Mouse (Mus musculus) liver, embryonic 14.5 days (tissue): Measurements from ENCODE around the gene Acr. TPM values are rescaled to one million over a fixed set of nuclear protein-coding genes. Genes with fewer than 3 reads are reported as not detected.

ENCODE experiments used
- ATAC-seq: fragments of 200-750 bp; cut with Nextera tagmentation; 2 replicates; pipeline ENCODE4 v1.8.0; 2017; ENCODE audit warnings: moderate number of reproducible peaks, mild to moderate bottlenecking, moderate library complexity; ENCODE audit not compliant: insufficient read depth
- DNase-seq, 3 experiments: peaks; one replicate each; pipeline ENCODE4 v3.0.0-alpha.2; 2012 to 2013; ENCODE audit warnings: low read depth in 3 of 3, low spot score in 3 of 3
- H3K27ac ChIP-seq: fragments of 300-500 bp; sonication (generic); 2 replicates; pipeline ENCODE4 v1.5.1; 2014; ENCODE audit warnings: moderate library complexity, mild to moderate bottlenecking, control low read depth, inconsistent platforms
- H3K27me3 ChIP-seq: fragments of 300-500 bp; sonication (generic); 2 replicates; pipeline ENCODE4 v1.6.1; 2014; ENCODE audit warnings: mild to moderate bottlenecking, low read length, moderate library complexity; ENCODE audit not compliant: control insufficient read depth, insufficient read depth
- H3K36me3 ChIP-seq: fragments of 300-500 bp; sonication (generic); replicated peaks from 2 replicates; pipeline ENCODE4 v1.6.1; 2014; ENCODE audit warnings: low read depth; ENCODE audit not compliant: control insufficient read depth, insufficient read depth
- H3K4me1 ChIP-seq, 2 experiments: fragments of 200-500 bp in 1 of 2; fragments of 300-500 bp in 1 of 2; sonication (generic) in 1 of 2; replicated peaks; 2 replicates each; pipeline ENCODE4 v1.6.1; 2012 to 2014; ENCODE audit warnings: antibody characterized with exemption in 1 of 2, inconsistent platforms in 1 of 2, low read length in 1 of 2; ENCODE audit not compliant: control insufficient read depth in 2 of 2, insufficient read depth in 2 of 2
- H3K4me2 ChIP-seq: fragments of 300-500 bp; sonication (generic); 2 replicates; pipeline ENCODE4 v1.6.1; 2014; ENCODE audit warnings: low read depth, mild to moderate bottlenecking, control low read depth, moderate library complexity
- H3K4me3 ChIP-seq, 2 experiments: fragments of 200-500 bp in 1 of 2; fragments of 300-500 bp in 1 of 2; sonication (generic) in 1 of 2; 2 replicates each; pipeline ENCODE4 v1.5.1; 2012 to 2014; ENCODE audit warnings: low read depth in 2 of 2, low read length in 2 of 2, mild to moderate bottlenecking in 2 of 2, control low read depth in 1 of 2, inconsistent platforms in 1 of 2, moderate library complexity in 1 of 2; ENCODE audit not compliant: insufficient read depth in 1 of 2
- H3K9ac ChIP-seq: fragments of 300-500 bp; sonication (generic); replicated peaks from 2 replicates; pipeline ENCODE4 v1.6.1; 2014; ENCODE audit warnings: mild to moderate bottlenecking, control low read depth, moderate library complexity
- H3K9me3 ChIP-seq: fragments of 300-500 bp; sonication (generic); 2 replicates; pipeline ENCODE4 v1.6.1; 2016; ENCODE audit warnings: low read length, mixed read lengths; ENCODE audit not compliant: control insufficient read depth
- CTCF ChIP-seq: IDR thresholded peaks from 2 replicates; pipeline ENCODE4 v1.5.1; 2016; ENCODE audit warnings: antibody characterized with exemption, low read depth, control low read depth
- EP300 ChIP-seq: IDR thresholded peaks from 2 replicates; pipeline ENCODE4 v1.6.1; 2016; ENCODE audit warnings: antibody characterized with exemption, low read depth
- WGBS: fragments of 180-500 bp; shearing (Covaris S2); extraction: QIAGEN DNeasy Blood & Tissue Kit; methylation state at CpG from one replicate; pipeline ENCODE4 v1.1.7; 2014; ENCODE audit not compliant: insufficient replicate concordance; 5-methylcytosine and 5-hydroxymethylcytosine counted together
- polyA plus RNA-seq, 2 experiments: library from polyadenylated mRNA; depleted of rRNA in 1 of 2; stranded (reverse) in 1 of 2; unstranded in 1 of 2; fragments of >200 nt; fragmentation: Nextera tagmentation in 1 of 2; extraction: Ambion mirVana in 1 of 2; gene quantifications; 2 replicates each; pipeline versions ENCODE4 v1.2.1 to v1.2.3; 2012 to 2014

Gene Acr
- polyA plus RNA-seq, 2 experiments: 0.04 TPM; not detected in 1

DNA sequence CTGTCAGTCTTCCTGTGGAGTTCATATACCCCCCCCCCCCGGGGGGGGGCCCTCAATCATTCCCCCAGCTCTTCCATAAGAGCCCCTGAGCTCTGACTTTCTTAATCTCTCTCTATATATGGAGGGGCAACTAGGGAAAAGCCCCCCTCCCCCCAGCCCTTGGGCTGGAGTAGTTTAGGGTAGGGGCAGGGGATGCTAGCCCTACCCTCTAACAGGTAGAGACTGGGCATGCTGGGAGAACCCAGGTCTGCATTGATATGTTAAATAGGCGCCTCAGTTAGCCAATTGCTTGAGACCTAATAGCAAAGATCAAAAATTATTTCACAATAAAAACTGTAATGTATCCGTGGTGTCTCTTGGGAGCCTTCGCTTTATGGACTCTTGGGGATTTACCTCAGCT, 24.4 kb downstream of the Acr start:
- WGBS: 34% methylated on average over 4 of the region's 4 CpGs
- DNase-seq (no peak), ATAC-seq (no peak)
- H3K36me3 ChIP-seq: no peaks in the 10 kb centered on the region
- H3K9me3 ChIP-seq: no peaks in the 10 kb centered on the region
- no peak for TF ChIP-seq CTCF
- no peak for TF ChIP-seq EP300
- no peak overlapping the region for H3K4me2 ChIP-seq
- H3K9ac ChIP-seq: no peak overlapping the region
- H3K27me3 ChIP-seq: no peaks in the 10 kb centered on the region
- no peak overlapping the region for H3K4me3 ChIP-seq
- 0 out of 4 replicates have a peak, but pooled peaks cover 0 to 3% of the 10 kb centered on the region in 2 experiments for H3K4me1 ChIP-seq
- H3K27ac ChIP-seq: no peak overlapping the region

DNA sequence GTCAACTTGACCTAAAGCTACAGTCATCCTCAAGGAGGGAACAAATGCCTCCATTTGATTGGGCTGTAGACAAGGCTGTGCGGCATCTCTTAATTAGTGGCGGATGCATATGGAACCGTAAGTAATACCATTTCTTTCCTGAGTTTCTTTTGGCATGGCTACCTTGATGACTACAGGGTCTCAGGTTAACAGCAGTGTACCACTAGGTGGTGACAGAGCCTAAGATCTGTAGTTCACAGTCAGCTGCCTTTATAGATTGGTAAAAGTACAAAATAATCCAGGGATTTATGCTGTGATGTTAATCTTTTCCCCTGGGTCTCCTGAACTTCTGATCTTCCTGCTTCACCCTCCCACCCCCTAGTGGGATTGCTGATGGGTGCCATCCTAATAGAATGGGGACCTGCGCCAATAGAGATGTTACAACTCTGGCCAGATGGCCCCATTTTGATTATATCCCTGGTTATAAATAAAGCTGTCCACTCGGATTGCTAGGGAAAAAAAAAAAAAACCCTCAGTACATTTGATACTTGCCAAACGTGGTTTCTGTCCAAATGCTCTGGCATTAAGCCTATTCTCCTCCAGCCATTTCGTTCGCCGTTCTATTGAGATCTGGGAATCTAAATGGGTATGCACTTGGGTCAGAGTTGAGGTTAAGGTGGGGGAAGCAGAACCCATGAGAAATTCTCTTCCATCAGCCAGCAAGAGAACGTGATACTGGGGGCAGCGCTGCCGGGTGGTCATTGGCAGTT, 37.9 kb downstream of the Acr start:
- H3K4me1 ChIP-seq: no peaks in the 10 kb centered on the region
- no peak overlapping the region for H3K4me3 ChIP-seq
- no peaks in the 10 kb centered on the region for H3K36me3 ChIP-seq
- H3K27ac ChIP-seq: no peak overlapping the region
- no peaks in the 10 kb centered on the region for H3K27me3 ChIP-seq
- ATAC-seq (no peak), DNase-seq (no peak)
- no peaks in the 10 kb centered on the region for H3K9me3 ChIP-seq
- WGBS: 60% methylated on average over 12 of the region's 12 CpGs
- H3K9ac ChIP-seq: no peak overlapping the region
- no peak overlapping the region for H3K4me2 ChIP-seq
- TF ChIP-seq EP300 (no peak), CTCF (peak; percentile 7; the same call in 1 of the 2 replicates)

DNA sequence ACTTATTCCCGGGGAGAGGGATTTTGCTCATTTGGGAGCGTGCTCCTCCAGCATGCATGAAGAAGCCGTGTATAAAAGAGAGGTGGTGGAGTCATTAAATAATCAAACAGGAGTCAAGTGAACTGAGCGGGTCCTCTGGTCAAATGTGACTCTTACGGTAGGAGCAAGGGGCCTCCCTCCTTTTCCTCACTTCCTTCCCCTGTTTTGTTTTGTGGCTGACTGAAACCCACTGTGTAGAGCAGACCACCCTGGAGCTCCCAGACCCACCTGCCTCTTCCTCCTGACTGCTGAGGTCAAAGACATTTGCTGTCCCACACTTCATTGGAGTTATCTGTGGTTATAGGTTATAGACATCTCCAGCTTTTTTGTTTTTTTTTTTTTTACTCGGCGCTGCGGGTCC, 39.4 kb downstream of the Acr start:
- Histone ChIP-seq H3K4me2 (peak overlapping the region; percentile 1; the same call in 1 of the 2 replicates), H3K9me3 (no peaks in the 10 kb centered on the region), H3K27me3 (no peaks in the 10 kb centered on the region), H3K36me3 (no peaks in the 10 kb centered on the region), H3K4me1 (no peaks in the 10 kb centered on the region), H3K9ac (no peak overlapping the region), H3K27ac (no peak overlapping the region), H3K4me3 (no peak overlapping the region)
- 36% methylated on average over 8 of the region's 8 CpGs for whole genome bisulfite sequencing
- TF ChIP-seq CTCF: no peak
- TF ChIP-seq EP300: no peak
- DNase-seq (no peak), ATAC-seq (no peak)

DNA sequence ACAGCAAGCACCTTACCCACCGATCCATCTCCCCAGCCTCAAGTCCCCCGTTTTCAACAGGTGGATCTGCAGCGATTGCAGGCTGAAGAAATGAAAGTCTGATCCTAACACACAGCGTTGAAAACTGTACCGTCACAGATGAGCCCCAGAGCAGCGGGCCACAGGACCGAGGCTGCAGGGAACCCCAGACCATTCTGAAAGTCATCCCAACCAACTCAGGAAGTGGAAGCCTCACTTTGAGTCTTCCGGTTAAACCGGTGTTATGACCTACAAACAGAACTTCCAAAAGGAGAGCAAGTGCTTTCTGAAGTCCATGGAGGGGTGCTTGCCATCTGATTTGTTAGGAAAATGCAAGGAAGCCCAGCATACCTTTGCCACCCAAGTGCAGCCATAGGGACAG, 39.8 kb downstream of the Acr start:
- Histone ChIP-seq H3K27ac (no peak overlapping the region), H3K4me1 (no peaks in the 10 kb centered on the region), H3K36me3 (no peaks in the 10 kb centered on the region), H3K9me3 (no peaks in the 10 kb centered on the region), H3K27me3 (no peaks in the 10 kb centered on the region), H3K9ac (no peak overlapping the region), H3K4me2 (peak overlapping the region; percentile 1; the same call in 1 of the 2 replicates), H3K4me3 (no peak overlapping the region)
- ATAC-seq (no peak), DNase-seq (no peak)
- no peak for TF ChIP-seq CTCF
- TF ChIP-seq EP300: no peak
- 21% methylated on average over 9 of the region's 9 CpGs for WGBS

DNA sequence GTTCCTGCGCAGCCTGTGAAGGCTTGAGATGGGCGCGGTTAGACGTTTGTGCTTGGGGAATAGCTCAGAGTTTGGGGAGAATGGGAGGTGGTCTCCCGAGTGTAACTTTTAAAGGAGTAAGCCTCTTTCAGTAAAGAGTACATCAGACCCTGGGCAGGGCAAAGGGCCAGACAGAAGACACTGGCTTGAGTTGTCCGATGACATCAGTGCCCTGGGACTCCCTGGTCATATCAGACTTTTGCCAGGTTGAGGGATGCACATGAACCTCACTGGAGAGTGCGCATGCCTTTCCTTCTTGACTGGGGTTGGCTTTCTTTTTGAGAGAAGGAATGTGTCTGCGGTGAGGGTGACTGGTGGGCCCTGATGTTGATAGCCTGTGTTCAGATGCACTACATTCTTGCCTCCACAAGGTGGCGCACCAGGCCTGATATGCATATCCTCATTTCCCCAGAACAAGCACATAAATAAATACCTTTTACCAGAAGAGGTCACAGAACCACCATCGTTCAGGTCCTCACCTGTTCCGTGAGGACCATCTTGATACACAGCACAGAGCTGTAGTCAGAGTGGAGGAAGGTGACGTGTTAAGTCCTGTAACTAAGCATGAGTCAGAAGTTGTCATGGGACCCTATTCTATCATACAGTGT, 54.3 kb downstream of the Acr start:
- ATAC-seq: no peak
- H3K9me3 ChIP-seq: no peaks in the 10 kb centered on the region
- H3K27me3 ChIP-seq: no peaks in the 10 kb centered on the region
- H3K36me3 ChIP-seq: no peaks in the 10 kb centered on the region
- no peak overlapping the region for H3K4me3 ChIP-seq
- no peak overlapping the region for H3K9ac ChIP-seq
- TF ChIP-seq CTCF (peak; percentile 85), EP300 (no peak)
- 67% methylated on average over 12 of the region's 12 CpGs for WGBS
- H3K4me2 ChIP-seq: no peak overlapping the region
- no peaks in the 10 kb centered on the region for H3K4me1 ChIP-seq
- DNase-seq: peak; percentile 7 to 11 (median 7)
- H3K27ac ChIP-seq: no peak overlapping the region
